In genomic region chr2:60549851-60550250, GRCm38 (mm10) we compare ENCODE assay signal across 32 mouse cellular contexts. TPM values are rescaled to one million over a fixed set of nuclear protein-coding genes. Genes with fewer than 3 reads are reported as not detected.
DNase-seq lines count a peak whose midpoint lies in the region; ATAC-seq and TF ChIP-seq lines count a peak whose summit lies in the region.
"Had no signal": no experiment of that assay in that cellular context is flagged by ENCODE, and none has a peak within 500 bp of the region (broad histone marks: within the 10 kb centered on the region; RNA-seq: fewer than 3 reads in every experiment).

No protein-coding gene starts in this region.

- no peak overlapping the region for H3K9ac ChIP-seq in intestine, postnatal 0 days (ENCODE audit: low read depth, low read length)
- no peak overlapping the region for H3K9ac ChIP-seq in intestine, embryonic 15.5 days
- H3K9ac ChIP-seq in stomach, postnatal 0 days (ENCODE audit: low read length): no peak overlapping the region
- H3K9ac ChIP-seq in neural tube, embryonic 15.5 days (replicated peaks): no peak overlapping the region
- H3K9ac ChIP-seq: embryonic facial prominence, embryonic 13.5 days; forebrain, embryonic 12.5 days; heart, embryonic 13.5 days; hindbrain, embryonic 14.5 days had no signal

- 0 out of 2 replicates have a peak, but pooled peaks have one; percentile 33 for ATAC-seq in intestine, postnatal 0 days
- ATAC-seq in intestine, embryonic 15.5 days: no peak
- ATAC-seq in stomach, postnatal 0 days (ENCODE audit: low FRiP score, low TSS enrichment): peak; percentile 71; the same call in 1 of the 2 replicates
- ATAC-seq in megakaryocyte progenitor cell, adult 5-6 weeks (replicated peaks; ENCODE audit: poor library complexity): no peak
- no peak for ATAC-seq in neural tube, embryonic 15.5 days (ENCODE audit: low FRiP score)
- ATAC-seq: activated CD4-positive, CD25-positive, alpha-beta regulatory T cell, adult 4 months; forebrain, embryonic 16.5 days; hindbrain, postnatal 0 days had no signal

- peak; percentile 17 for DNase-seq in 3134 (ENCODE audit: extremely low read depth, insufficient read length, low spot score)
- peak; percentile 8 for DNase-seq in 416B (ENCODE audit: low read depth)
- no peak for DNase-seq in stomach, postnatal 0 days (ENCODE audit: low spot score)
- DNase-seq: adrenal gland, adult 8-10 months; adrenal gland, postnatal 25 days; B cell, adult 2 months; cerebellum, adult 11-12 months; cerebellum, adult 8-10 months; cerebellum, postnatal 10 days; cerebellum, postnatal 36 days; embryo, embryonic 11 days; gastrocnemius, postnatal 10 days; gastrocnemius, postnatal 36 days; heart, adult 2 months; heart, postnatal 14 days; heart, postnatal 4 days had no signal

- no peak overlapping the region for H3K27ac ChIP-seq in intestine, postnatal 0 days (ENCODE audit: low read depth, low read length)
- H3K27ac ChIP-seq in intestine, embryonic 15.5 days: no peak overlapping the region
- no peak overlapping the region for H3K27ac ChIP-seq in stomach, postnatal 0 days (replicated peaks)
- no peak overlapping the region for H3K27ac ChIP-seq in neural tube, embryonic 15.5 days (replicated peaks)
- H3K27ac ChIP-seq: embryonic facial prominence, embryonic 10.5 days; embryonic facial prominence, embryonic 13.5 days; forebrain, embryonic 12.5 days; heart, adult 2 months; heart, embryonic 10.5 days; heart, embryonic 13.5 days; hindbrain, embryonic 14.5 days; hindbrain, postnatal 0 days had no signal

- H3K27me3 ChIP-seq in intestine, postnatal 0 days (replicated peaks; ENCODE audit: control insufficient read depth, insufficient read depth, low read length): no peaks in the 10 kb centered on the region
- H3K27me3 ChIP-seq in intestine, embryonic 15.5 days (replicated peaks): no peaks in the 10 kb centered on the region
- no peaks in the 10 kb centered on the region for H3K27me3 ChIP-seq in stomach, postnatal 0 days (ENCODE audit: control insufficient read depth, insufficient read depth, low read length)
- peaks cover 9% of the 10 kb centered on the region; the same call in 1 of the 2 replicates for H3K27me3 ChIP-seq in neural tube, embryonic 15.5 days (replicated peaks)
- H3K27me3 ChIP-seq: CH12.LX; heart, embryonic 13.5 days had no signal

- TF ChIP-seq CTCF in intestine, postnatal 0 days (IDR thresholded peaks at IDR 0.05; ENCODE audit: low read depth): no peak
- no peak for TF ChIP-seq CTCF in stomach, postnatal 0 days (IDR thresholded peaks at IDR 0.05; ENCODE audit: low read depth)

- no peaks in the 10 kb centered on the region for H3K36me3 ChIP-seq in intestine, postnatal 0 days (ENCODE audit: control insufficient read depth, insufficient read depth)
- H3K36me3 ChIP-seq in intestine, embryonic 15.5 days: no peaks in the 10 kb centered on the region
- H3K36me3 ChIP-seq in stomach, postnatal 0 days (ENCODE audit: control insufficient read depth, insufficient read depth, low read length): no peaks in the 10 kb centered on the region
- no peaks in the 10 kb centered on the region for H3K36me3 ChIP-seq in neural tube, embryonic 15.5 days
- H3K36me3 ChIP-seq: embryonic facial prominence, embryonic 10.5 days; embryonic facial prominence, embryonic 13.5 days; forebrain, embryonic 12.5 days; G1E; heart, embryonic 10.5 days; heart, embryonic 13.5 days had no signal

- no peak overlapping the region for H3K4me3 ChIP-seq in intestine, postnatal 0 days (ENCODE audit: low read depth, low read length)
- H3K4me3 ChIP-seq in intestine, embryonic 15.5 days (replicated peaks): no peak overlapping the region
- no peak overlapping the region for H3K4me3 ChIP-seq in stomach, postnatal 0 days (ENCODE audit: low read depth, low read length)
- H3K4me3 ChIP-seq in neural tube, embryonic 15.5 days (replicated peaks): no peak overlapping the region
- H3K4me3 ChIP-seq: embryonic facial prominence, embryonic 10.5 days; embryonic facial prominence, embryonic 13.5 days; erythroblast, embryonic 14.5 days; forebrain, embryonic 12.5 days; heart, adult 2 months; heart, embryonic 10.5 days; heart, embryonic 13.5 days had no signal

- 0 out of 2 replicates have a peak, but pooled peaks cover 3% of the 10 kb centered on the region for H3K4me1 ChIP-seq in intestine, postnatal 0 days (replicated peaks; ENCODE audit: control insufficient read depth, insufficient read depth, low read length)
- H3K4me1 ChIP-seq in intestine, embryonic 15.5 days (replicated peaks): peaks cover 10% of the 10 kb centered on the region; the same call in 1 of the 2 replicates
- peaks cover 2% of the 10 kb centered on the region for H3K4me1 ChIP-seq in stomach, postnatal 0 days (replicated peaks; ENCODE audit: control insufficient read depth, insufficient read depth)
- peaks cover 11% of the 10 kb centered on the region for H3K4me1 ChIP-seq in neural tube, embryonic 15.5 days

- no peak overlapping the region for H3K4me2 ChIP-seq in intestine, postnatal 0 days (replicated peaks; ENCODE audit: low read depth)
- H3K4me2 ChIP-seq in intestine, embryonic 15.5 days (replicated peaks): no peak overlapping the region
- no peak overlapping the region for H3K4me2 ChIP-seq in stomach, postnatal 0 days (replicated peaks; ENCODE audit: low read depth)
- H3K4me2 ChIP-seq in neural tube, embryonic 15.5 days: no peak overlapping the region
- H3K4me2 ChIP-seq: embryonic facial prominence, embryonic 13.5 days; forebrain, embryonic 12.5 days; heart, embryonic 13.5 days; hindbrain, embryonic 14.5 days had no signal

- no peaks in the 10 kb centered on the region for H3K9me3 ChIP-seq in intestine, postnatal 0 days (ENCODE audit: control insufficient read depth)
- no peaks in the 10 kb centered on the region for H3K9me3 ChIP-seq in intestine, embryonic 15.5 days
- no peaks in the 10 kb centered on the region for H3K9me3 ChIP-seq in stomach, postnatal 0 days (ENCODE audit: control insufficient read depth, low read length)
- H3K9me3 ChIP-seq in neural tube, embryonic 15.5 days (replicated peaks): no peaks in the 10 kb centered on the region
- H3K9me3 ChIP-seq: embryonic facial prominence, embryonic 10.5 days; embryonic facial prominence, embryonic 13.5 days; forebrain, embryonic 12.5 days; G1E; heart, embryonic 10.5 days; heart, embryonic 13.5 days had no signal

- WGBS in intestine, postnatal 0 days: 68% methylated on average over 2 of the region's 2 CpGs
- WGBS in intestine, embryonic 15.5 days: 77% methylated on average over 2 of the region's 2 CpGs
- 76% methylated on average over 2 of the region's 2 CpGs for WGBS in stomach, postnatal 0 days
- WGBS in neural tube, embryonic 15.5 days: 97% methylated on average over 2 of the region's 2 CpGs

- no peak for TF ChIP-seq EP300 in stomach, postnatal 0 days (optimal IDR thresholded peaks at IDR 0.05)

RNA-seq across cellular contexts. Expression of gene Pla2r1, which starts 3.3 kb away (rescaled TPM):
- polyA plus RNA-seq in intestine, postnatal 0 days (2015; fragmentation: Nextera tagmentation; extraction: Ambion mirVana): 0.85 and 0.96 TPM in 2 replicates
- polyA plus RNA-seq in intestine, embryonic 15.5 days (2015; fragmentation: Nextera tagmentation; extraction: Ambion mirVana): 2.0 and 2.3 TPM in 2 replicates
- polyA plus RNA-seq in stomach, postnatal 0 days (2015; fragmentation: Nextera tagmentation; extraction: Ambion mirVana): 0.86 and 0.94 TPM in 2 replicates
- 0.54 and 1.8 TPM in 2 replicates for total RNA-seq in megakaryocyte progenitor cell, adult 5-6 weeks (2015)
- total RNA-seq in megakaryocyte progenitor cell, adult 5-6 weeks (2017): 0.68 and 0.71 TPM in 2 replicates
- polyA plus RNA-seq in neural tube, embryonic 15.5 days (2015; fragmentation: Nextera tagmentation; extraction: Ambion mirVana): 0.37 and 0.47 TPM in 2 replicates
- total RNA-seq: CH12.LX had no signal
- polyA plus RNA-seq: erythroblast, embryonic 14.5 days; G1E had no signal

Comparison
In these comparisons a context has a peak if more than half of its experiments do, and no peak if none do; other contexts are left out.
1. ATAC-seq: peak in intestine, postnatal 0 days (single experiment) and stomach, postnatal 0 days (single experiment); none in intestine, embryonic 15.5 days (single experiment), megakaryocyte progenitor cell, adult 5-6 weeks (single experiment) and neural tube, embryonic 15.5 days (single experiment).